Mouse (Mus musculus) cerebellum, adult 2 months (tissue): ENCODE measurements around the gene Zfp821.

Experiments
- CTCF ChIP-seq: fragments of 200-500 bp; IDR thresholded peaks from 2 replicates; pipeline ENCODE4 v1.5.1; 2011; ENCODE audit warnings: low read depth, mild to moderate bottlenecking, control low read depth, low read length, moderate library complexity, borderline replicate concordance; ENCODE audit not compliant: insufficient read depth
- POLR2A ChIP-seq: fragments of 200-500 bp; IDR thresholded peaks from 2 replicates; pipeline ENCODE4 v1.6.1; 2011; ENCODE audit warnings: low read length, control low read depth, borderline replicate concordance; ENCODE audit not compliant: insufficient read depth

DNA sequence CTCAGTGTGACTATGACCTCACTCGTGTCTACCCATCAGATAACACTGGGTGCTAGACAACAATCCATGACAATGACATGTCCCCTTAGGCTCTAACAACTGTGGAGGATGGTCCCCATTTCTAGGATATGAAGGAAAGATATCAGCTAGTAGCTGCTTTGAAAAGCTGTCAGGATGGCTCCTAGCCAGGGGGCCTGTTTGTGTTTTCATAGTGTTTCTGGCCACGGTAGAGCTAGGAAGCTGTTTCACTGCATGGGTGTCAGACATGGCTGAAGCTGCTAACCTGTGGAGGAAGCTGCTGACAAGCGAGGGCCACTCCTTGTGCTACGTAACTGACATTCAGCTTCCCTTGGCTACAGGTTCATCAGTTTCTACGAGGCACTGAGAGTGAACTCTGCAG lies 38.7 kb upstream of the Zfp821 start:
- TF ChIP-seq CTCF (no peak), POLR2A (no peak)
